Mouse (Mus musculus): ENCODE measurements at regions not wholly inside any gene's neighbourhood (a gene's known extent, or its start where the extent isn't known, plus 50 kb on each side); places are given as distances from the start of the nearest gene placed in this dataset.
A peak's percentile ranks its signal among the peaks of the same experiment; 100 is the strongest.

GRCm38 (mm10) chr1:193644506-193644905 is 274.4 kb upstream of the Camk1g start:
- DNase-seq (ENCODE audit: low spot score), result no peak

GRCm38 (mm10) chr1:193636451-193636850 is 266.4 kb upstream of the Camk1g start:
- DNase-seq (ENCODE audit: low spot score), result no peak

GRCm38 (mm10) chr1:193632115-193632514 is 262.0 kb upstream of the Camk1g start:
- no peak for DNase-seq (ENCODE audit: low spot score)

GRCm38 (mm10) chr1:193629887-193630286 is 259.8 kb upstream of the Camk1g start:
- no peak for DNase-seq (ENCODE audit: low spot score)

GRCm38 (mm10) chr1:193626924-193627849 is 257.1 kb upstream of the Camk1g start:
- DNase-seq (ENCODE audit: low spot score), result no peak

GRCm38 (mm10) chr1:193625101-193625956 is 255.2 kb upstream of the Camk1g start:
- no peak for DNase-seq (ENCODE audit: low spot score)

GRCm38 (mm10) chr1:193623571-193623970 is 253.5 kb upstream of the Camk1g start:
- no peak for DNase-seq (ENCODE audit: low spot score)

- no peak for DNase-seq (ENCODE audit: low spot score)
Observed at GRCm38 (mm10) chr1:193618250-193618649, 248.2 kb upstream of the Camk1g start.

- no peak for DNase-seq (ENCODE audit: low spot score)
Observed at GRCm38 (mm10) chr1:193610471-193610870, 240.4 kb upstream of the Camk1g start.

GRCm38 (mm10) chr1:193599895-193600294 is 229.8 kb upstream of the Camk1g start:
- no peak for DNase-seq (ENCODE audit: low spot score)

GRCm38 (mm10) chr1:193599163-193599562 is 229.1 kb upstream of the Camk1g start:
- DNase-seq (ENCODE audit: low spot score), result no peak

- no peak for DNase-seq (ENCODE audit: low spot score)
Observed at GRCm38 (mm10) chr1:193590301-193590829, 220.3 kb upstream of the Camk1g start.

- peak; percentile 80 for DNase-seq (ENCODE audit: low spot score)
Observed at GRCm38 (mm10) chr1:193588477-193589464, 218.7 kb upstream of the Camk1g start.

- no peak for DNase-seq (ENCODE audit: low spot score)
Observed at GRCm38 (mm10) chr1:193587317-193587716, 217.2 kb upstream of the Camk1g start.

- DNase-seq (ENCODE audit: low spot score), result no peak
Observed at GRCm38 (mm10) chr1:193586896-193587295, 216.8 kb upstream of the Camk1g start.

- no peak for DNase-seq (ENCODE audit: low spot score)
Observed at GRCm38 (mm10) chr1:193583791-193584190, 213.7 kb upstream of the Camk1g start.

- DNase-seq (ENCODE audit: low spot score), result no peak
Observed at GRCm38 (mm10) chr1:193580393-193580792, 210.3 kb upstream of the Camk1g start.

- no peak for DNase-seq (ENCODE audit: low spot score)
Observed at GRCm38 (mm10) chr1:193579671-193580070, 209.6 kb upstream of the Camk1g start.

GRCm38 (mm10) chr1:193578661-193579175 is 208.6 kb upstream of the Camk1g start:
- no peak for DNase-seq (ENCODE audit: low spot score)

GRCm38 (mm10) chr1:193577821-193578220 is 207.7 kb upstream of the Camk1g start:
- DNase-seq (ENCODE audit: low spot score), result no peak
